Mouse (Mus musculus): ENCODE measurements at regions not wholly inside any gene's neighbourhood (a gene's known extent, or its start where the extent isn't known, plus 50 kb on each side); places are given as distances from the start of the nearest gene placed in this dataset.

DNA sequence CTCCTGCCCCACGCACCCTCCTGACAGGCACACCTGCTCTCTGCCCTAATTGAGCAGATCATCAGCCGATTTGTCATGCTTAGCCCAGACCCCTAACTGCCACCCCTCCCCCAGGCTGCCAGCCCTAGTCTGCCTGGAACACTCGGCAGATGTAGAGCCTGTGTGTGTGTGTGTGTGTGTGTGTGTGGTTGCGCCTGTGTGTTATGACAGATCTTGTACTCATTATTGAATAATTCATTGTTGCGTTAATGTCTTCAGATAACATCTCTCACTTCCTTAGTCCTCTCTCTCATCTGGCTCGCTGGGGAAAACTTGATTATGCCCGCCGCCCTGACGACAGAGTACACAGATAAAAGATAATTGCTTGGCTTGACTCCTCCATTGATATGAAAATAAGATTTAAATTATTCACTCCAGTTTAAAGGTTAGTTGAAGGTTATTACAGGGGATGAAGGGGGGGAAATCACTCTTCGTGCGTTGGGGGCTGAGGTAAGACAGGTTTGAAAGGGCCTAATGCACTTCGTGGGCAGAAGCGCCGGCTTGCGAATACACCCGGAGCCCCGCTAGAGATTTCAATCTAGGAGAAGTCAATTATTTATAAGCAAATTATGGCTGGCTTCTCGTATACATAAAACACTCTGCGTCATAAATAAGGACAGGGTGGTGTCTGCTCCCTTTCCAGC is 260.3 kb upstream of the Tle3 start:
- TF ChIP-seq TAL1 (conservative IDR thresholded peaks at IDR 0.05; ENCODE audit: low read depth, low read length) (no peak), GATA1 (IDR thresholded peaks at IDR 0.05; ENCODE audit: borderline replicate concordance, low read length) (no peak)
